Mouse (Mus musculus) liver, embryonic 16.5 days (tissue): ENCODE results near the gene Maml2. TPM values are rescaled to one million over a fixed set of nuclear protein-coding genes. Genes with fewer than 3 reads are reported as not detected.

ENCODE experiments used
- ATAC-seq: fragments of 200-750 bp; cut with Nextera tagmentation; 2 replicates; pipeline ENCODE4 v1.8.0; 2017; ENCODE audit warnings: low read depth, mild to moderate bottlenecking, moderate number of reproducible peaks, moderate library complexity
- H3K27ac ChIP-seq: fragments of 300-500 bp; sonication (generic); 2 replicates; pipeline ENCODE4 v1.5.1; 2014; ENCODE audit warnings: mild to moderate bottlenecking, low read length
- H3K27me3 ChIP-seq: fragments of 300-500 bp; sonication (generic); 2 replicates; pipeline ENCODE4 v1.6.1; 2014; ENCODE audit warnings: low read depth, low read length, mixed read lengths; ENCODE audit not compliant: control insufficient read depth, insufficient read depth
- H3K36me3 ChIP-seq: fragments of 300-500 bp; sonication (generic); 2 replicates; pipeline ENCODE4 v1.6.1; 2014; ENCODE audit warnings: mild to moderate bottlenecking; ENCODE audit not compliant: control insufficient read depth, insufficient read depth
- H3K4me1 ChIP-seq: fragments of 300-500 bp; sonication (generic); 2 replicates; pipeline ENCODE4 v1.6.1; 2014; ENCODE audit warnings: low read depth, low read length, mixed read lengths; ENCODE audit not compliant: control insufficient read depth
- H3K4me2 ChIP-seq: fragments of 300-500 bp; sonication (generic); 2 replicates; pipeline ENCODE4 v1.6.1; 2014; ENCODE audit warnings: low read depth, low read length, mixed read lengths
- H3K4me3 ChIP-seq: fragments of 300-500 bp; sonication (generic); 2 replicates; pipeline ENCODE4 v1.5.1; 2014; ENCODE audit warnings: low read depth, mild to moderate bottlenecking, low read length
- H3K9ac ChIP-seq: fragments of 300-500 bp; sonication (generic); 2 replicates; pipeline ENCODE4 v1.6.1; 2014; ENCODE audit warnings: low read depth, low read length
- H3K9me3 ChIP-seq: fragments of 300-500 bp; sonication (generic); replicated peaks from 2 replicates; pipeline ENCODE4 v1.6.1; 2016; ENCODE audit warnings: low read length; ENCODE audit not compliant: control insufficient read depth
- WGBS: fragments of 180-500 bp; shearing (Covaris S2); extraction: QIAGEN DNeasy Blood & Tissue Kit; methylation state at CpG from one replicate; pipeline ENCODE4 v1.1.7; 2014; ENCODE audit not compliant: insufficient replicate concordance; 5-methylcytosine and 5-hydroxymethylcytosine counted together
- polyA plus RNA-seq: library from polyadenylated mRNA; unstranded; fragments of >200 nt; fragmentation: Nextera tagmentation; extraction: Ambion mirVana; gene quantifications from 2 replicates; pipeline ENCODE4 v1.2.1, GENCODE M21; 2015

Gene Maml2
- polyA plus RNA-seq, 1 experiment from 2014 or later: 0.96 TPM

GRCm38 (mm10) chr9:13681147-13681546, 383.4 kb downstream of the Maml2 start:
- Histone ChIP-seq H3K4me1 (peaks cover 2% of the 10 kb centered on the region; the same call in 1 of the 2 replicates), H3K4me3 (no peak overlapping the region), H3K27ac (no peak overlapping the region), H3K9ac (no peak overlapping the region), H3K36me3 (no peaks in the 10 kb centered on the region), H3K27me3 (no peaks in the 10 kb centered on the region), H3K4me2 (no peak overlapping the region), H3K9me3 (no peaks in the 10 kb centered on the region)
- 64% methylated on average over 8 of the region's 8 CpGs for WGBS
- no peak for ATAC-seq

- Histone ChIP-seq H3K36me3 (no peaks in the 10 kb centered on the region), H3K9me3 (no peaks in the 10 kb centered on the region), H3K27ac (no peak overlapping the region), H3K27me3 (no peaks in the 10 kb centered on the region), H3K4me2 (no peak overlapping the region), H3K9ac (no peak overlapping the region), H3K4me1 (peaks cover 2% of the 10 kb centered on the region; the same call in 1 of the 2 replicates), H3K4me3 (no peak overlapping the region)
- 11% methylated on average over 8 of the region's 8 CpGs for WGBS
- peak; percentile 50; the same call in 1 of the 2 replicates for ATAC-seq
These were observed 383.9 kb downstream of the Maml2 start for GRCm38 (mm10) chr9:13681581-13682038.

- Histone ChIP-seq H3K9me3 (no peaks in the 10 kb centered on the region), H3K27me3 (no peaks in the 10 kb centered on the region), H3K27ac (no peak overlapping the region), H3K36me3 (no peaks in the 10 kb centered on the region), H3K4me3 (no peak overlapping the region), H3K4me1 (peaks cover 2% of the 10 kb centered on the region; the same call in 1 of the 2 replicates), H3K9ac (no peak overlapping the region), H3K4me2 (no peak overlapping the region)
- peak; percentile 45; the same call in 1 of the 2 replicates for ATAC-seq
- WGBS: 62% methylated on average over 6 of the region's 6 CpGs
These were observed 386.7 kb downstream of the Maml2 start for GRCm38 (mm10) chr9:13684327-13684934.

- 72% methylated on average over 19 of the region's 19 CpGs for whole genome bisulfite sequencing
These were observed 389.4 kb downstream of the Maml2 start for GRCm38 (mm10) chr9:13686977-13687659.

GRCm38 (mm10) chr9:13688997-13689396, 391.2 kb downstream of the Maml2 start:
- no peak overlapping the region for H3K9ac ChIP-seq
- no peaks in the 10 kb centered on the region for H3K27me3 ChIP-seq
- ATAC-seq: 0 out of 2 replicates have a peak, but pooled peaks have one; percentile 16
- no peaks in the 10 kb centered on the region for H3K9me3 ChIP-seq
- H3K27ac ChIP-seq: no peak overlapping the region
- H3K4me2 ChIP-seq: no peak overlapping the region
- H3K36me3 ChIP-seq: no peaks in the 10 kb centered on the region
- WGBS: 50% methylated on average over 9 of the region's 9 CpGs
- H3K4me1 ChIP-seq: no peaks in the 10 kb centered on the region; the same call in 1 of the 2 replicates
- H3K4me3 ChIP-seq: no peak overlapping the region

More at GRCm38 (mm10) chr9:13686977-13687659, 389.4 kb downstream of the Maml2 start:
- H3K4me1 ChIP-seq: no peaks in the 10 kb centered on the region; the same call in 1 of the 2 replicates
- no peak overlapping the region for H3K9ac ChIP-seq
- ATAC-seq: no peak
- no peak overlapping the region for H3K4me2 ChIP-seq
- no peak overlapping the region for H3K4me3 ChIP-seq
- no peak overlapping the region for H3K27ac ChIP-seq
- no peaks in the 10 kb centered on the region for H3K9me3 ChIP-seq
- no peaks in the 10 kb centered on the region for H3K27me3 ChIP-seq
- no peaks in the 10 kb centered on the region for H3K36me3 ChIP-seq

GRCm38 (mm10) chr9:13690321-13690720, 392.6 kb downstream of the Maml2 start:
- H3K4me1 ChIP-seq: no peaks in the 10 kb centered on the region; the same call in 1 of the 2 replicates
- H3K9ac ChIP-seq: no peak overlapping the region
- ATAC-seq: no peak
- no peaks in the 10 kb centered on the region for H3K9me3 ChIP-seq
- no peak overlapping the region for H3K4me2 ChIP-seq
- no peak overlapping the region for H3K4me3 ChIP-seq
- H3K27me3 ChIP-seq: no peaks in the 10 kb centered on the region
- WGBS: 62% methylated on average over 8 of the region's 8 CpGs
- H3K36me3 ChIP-seq: no peaks in the 10 kb centered on the region
- H3K27ac ChIP-seq: no peak overlapping the region

GRCm38 (mm10) chr9:13693693-13694284, 396.0 kb downstream of the Maml2 start:
- no peak overlapping the region for H3K27ac ChIP-seq
- H3K27me3 ChIP-seq: no peaks in the 10 kb centered on the region
- ATAC-seq: no peak
- no peak overlapping the region for H3K9ac ChIP-seq
- no peaks in the 10 kb centered on the region; the same call in 1 of the 2 replicates for H3K4me1 ChIP-seq
- H3K36me3 ChIP-seq: no peaks in the 10 kb centered on the region
- no peak overlapping the region for H3K4me2 ChIP-seq
- no peaks in the 10 kb centered on the region for H3K9me3 ChIP-seq
- 55% methylated on average over 3 of the region's 3 CpGs for WGBS
- no peak overlapping the region for H3K4me3 ChIP-seq

GRCm38 (mm10) chr9:13694293-13694692, 396.5 kb downstream of the Maml2 start:
- no peaks in the 10 kb centered on the region for H3K4me1 ChIP-seq
- H3K9me3 ChIP-seq: no peaks in the 10 kb centered on the region
- H3K4me3 ChIP-seq: no peak overlapping the region
- H3K27me3 ChIP-seq: no peaks in the 10 kb centered on the region
- no peak overlapping the region for H3K27ac ChIP-seq
- H3K36me3 ChIP-seq: no peaks in the 10 kb centered on the region
- no peak for ATAC-seq
- WGBS: 55% methylated on average over 5 of the region's 5 CpGs
- H3K4me2 ChIP-seq: no peak overlapping the region
- no peak overlapping the region for H3K9ac ChIP-seq
